Mouse (Mus musculus) bone marrow, adult 2 months (tissue): ENCODE measurements around the gene Rtn1.

Experiments
- CTCF ChIP-seq: fragments of 200-500 bp; IDR thresholded peaks from 2 replicates; pipeline ENCODE4 v1.5.1; 2011; ENCODE audit warnings: low read length, control low read depth; ENCODE audit not compliant: control insufficient read depth, insufficient read depth
- POLR2A ChIP-seq: fragments of 200-500 bp; IDR thresholded peaks from 2 replicates; pipeline ENCODE4 v1.6.1; 2011; ENCODE audit warnings: low read depth, mild to moderate bottlenecking, control low read depth, low read length, borderline replicate concordance; ENCODE audit not compliant: control insufficient read depth

GRCm38 (mm10) chr12:72223557-72224102, 185.2 kb downstream of the Rtn1 start:
- no peak for TF ChIP-seq CTCF
- TF ChIP-seq POLR2A: no peak
